Mouse (Mus musculus): ENCODE data around the gene Abat. TPM values are rescaled to one million over a fixed set of nuclear protein-coding genes. Genes with fewer than 3 reads are reported as not detected.

Gene Abat
- total RNA-seq, 2 experiments from 2014 or later, result 134 to 137 TPM

DNA sequence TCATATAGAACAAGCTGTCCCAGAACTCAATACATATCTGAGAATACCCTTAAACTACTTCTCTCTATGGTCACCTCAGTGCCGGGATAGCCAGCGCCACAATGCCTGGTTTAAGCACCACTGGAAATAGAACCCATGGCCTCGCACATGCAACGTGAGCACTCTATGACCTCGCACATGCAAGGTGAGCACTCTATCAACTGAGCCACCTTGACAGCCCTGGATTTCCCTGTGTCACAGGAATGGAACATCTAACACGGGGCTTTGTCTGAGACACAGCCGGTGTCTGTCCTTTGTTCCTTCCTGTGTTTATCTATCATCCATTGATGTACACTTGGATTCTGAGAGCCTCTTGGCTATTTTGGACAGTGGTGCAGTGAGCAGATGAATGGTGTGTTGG lies 55.7 kb downstream of the Abat start:
- TF ChIP-seq CTCF (conservative IDR thresholded peaks at IDR 0.05), result no peak
- no peak for DNase-seq (ENCODE audit: low spot score in 2 of 2)

DNA sequence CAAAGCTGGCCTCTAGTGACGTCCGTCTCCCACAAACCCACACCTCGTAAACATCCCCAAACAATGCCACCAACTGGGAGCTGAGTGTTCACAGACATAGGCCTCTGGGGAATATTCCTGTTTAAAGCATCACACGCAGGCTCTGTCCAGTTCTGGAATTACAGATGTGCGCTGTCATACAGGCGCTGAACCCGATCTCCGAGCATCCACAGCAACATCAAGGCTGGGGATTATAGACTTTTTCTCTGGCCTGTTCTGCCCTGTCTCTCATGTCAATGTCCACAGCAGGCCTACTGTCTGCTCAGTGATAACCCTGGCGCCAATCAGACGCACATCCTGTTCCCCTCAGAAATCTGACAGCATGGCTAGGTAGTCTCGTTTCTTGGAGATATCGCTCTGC lies 57.1 kb downstream of the Abat start:
- DNase-seq (ENCODE audit: low spot score in 2 of 2), result no peak
- H3K27ac ChIP-seq, result no peak overlapping the region
- TF ChIP-seq CTCF (conservative IDR thresholded peaks at IDR 0.05), result no peak
- no peak overlapping the region for H3K4me3 ChIP-seq

More for the DNA sequence above, 55.7 kb downstream of the Abat start:
- no peak overlapping the region for H3K4me3 ChIP-seq
- no peak overlapping the region for H3K27ac ChIP-seq

- no peak for TF ChIP-seq CTCF (conservative IDR thresholded peaks at IDR 0.05)
- no peak overlapping the region for H3K27ac ChIP-seq
- DNase-seq (ENCODE audit: low spot score in 2 of 2), result no peak
- no peak overlapping the region for H3K4me3 ChIP-seq
Observed at GRCm38 (mm10) chr16:8570901-8571615, 57.8 kb downstream of the Abat start.

- TF ChIP-seq CTCF (conservative IDR thresholded peaks at IDR 0.05), result no peak
Observed at GRCm38 (mm10) chr16:8573041-8573440, 59.8 kb downstream of the Abat start.

GRCm38 (mm10) chr16:8573751-8574150 lies 60.5 kb downstream of the Abat start:
- no peak overlapping the region for H3K4me3 ChIP-seq
- H3K27ac ChIP-seq, result no peak overlapping the region
- no peak for DNase-seq (ENCODE audit: low spot score in 2 of 2)
- TF ChIP-seq CTCF (conservative IDR thresholded peaks at IDR 0.05), result no peak

More at GRCm38 (mm10) chr16:8573041-8573440, 59.8 kb downstream of the Abat start:
- no peak overlapping the region for H3K27ac ChIP-seq
- no peak overlapping the region for H3K4me3 ChIP-seq
- no peak for DNase-seq (ENCODE audit: low spot score in 2 of 2)

DNA sequence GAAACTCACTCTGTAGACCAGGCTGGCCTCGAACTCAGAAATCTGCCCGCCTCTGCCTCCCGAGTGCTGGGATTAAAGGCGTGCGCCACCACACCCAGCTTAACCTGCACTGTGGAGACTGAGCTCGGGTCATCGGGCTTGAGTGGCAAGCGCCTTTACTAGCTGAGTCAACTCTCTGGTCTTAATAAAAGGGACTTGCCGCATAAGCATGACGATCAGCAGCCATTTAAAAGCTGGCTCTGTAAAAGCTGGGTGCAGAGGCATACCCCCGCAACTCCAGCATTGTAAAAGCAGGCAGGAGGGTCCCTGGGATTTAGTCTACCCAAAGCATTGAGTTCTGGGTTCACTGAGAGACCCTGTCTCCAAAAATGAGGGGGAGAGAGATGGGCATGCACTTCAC lies 61.1 kb downstream of the Abat start:
- no peak for DNase-seq (ENCODE audit: low spot score in 2 of 2)
- Histone ChIP-seq H3K4me3 (no peak overlapping the region), H3K27ac (no peak overlapping the region)
- no peak for TF ChIP-seq CTCF (conservative IDR thresholded peaks at IDR 0.05)

GRCm38 (mm10) chr16:8576111-8576510 lies 62.9 kb downstream of the Abat start:
- no peak overlapping the region for H3K27ac ChIP-seq
- H3K4me3 ChIP-seq, result no peak overlapping the region
- no peak for TF ChIP-seq CTCF (conservative IDR thresholded peaks at IDR 0.05)
- DNase-seq (ENCODE audit: low spot score in 2 of 2), result no peak

DNA sequence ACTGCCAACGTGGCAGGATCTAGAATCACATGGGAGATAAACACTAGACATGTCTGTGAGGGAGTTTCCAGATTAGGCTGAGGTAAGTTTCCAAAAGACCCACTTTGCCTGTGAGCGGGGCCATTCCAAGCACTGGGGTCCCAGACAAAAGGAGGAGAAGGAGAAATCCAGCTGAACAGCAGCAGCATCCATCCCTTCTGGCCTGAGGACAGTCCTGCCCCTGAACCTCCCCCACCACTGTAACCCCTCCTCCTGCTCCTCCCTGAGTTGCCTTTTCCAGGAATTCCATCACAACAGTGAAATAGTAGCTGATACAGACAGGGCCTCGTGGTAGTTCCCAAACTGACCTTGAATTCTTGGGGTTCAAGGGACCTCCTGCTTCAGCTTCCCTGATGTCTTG lies 63.7 kb downstream of the Abat start:
- Histone ChIP-seq H3K4me3 (no peak overlapping the region), H3K27ac (no peak overlapping the region)
- DNase-seq (ENCODE audit: low spot score in 2 of 2), result no peak
- TF ChIP-seq CTCF (conservative IDR thresholded peaks at IDR 0.05), result no peak

GRCm38 (mm10) chr16:8578326-8578725 lies 65.1 kb downstream of the Abat start:
- DNase-seq (ENCODE audit: low spot score in 2 of 2), result no peak
- Histone ChIP-seq H3K4me3 (no peak overlapping the region), H3K27ac (no peak overlapping the region)
- no peak for TF ChIP-seq CTCF (conservative IDR thresholded peaks at IDR 0.05)

- TF ChIP-seq CTCF (conservative IDR thresholded peaks at IDR 0.05), result no peak
- Histone ChIP-seq H3K4me3 (no peak overlapping the region), H3K27ac (no peak overlapping the region)
- DNase-seq (ENCODE audit: low spot score in 2 of 2), result no peak
Observed at GRCm38 (mm10) chr16:8579546-8579945, 66.3 kb downstream of the Abat start.

DNA sequence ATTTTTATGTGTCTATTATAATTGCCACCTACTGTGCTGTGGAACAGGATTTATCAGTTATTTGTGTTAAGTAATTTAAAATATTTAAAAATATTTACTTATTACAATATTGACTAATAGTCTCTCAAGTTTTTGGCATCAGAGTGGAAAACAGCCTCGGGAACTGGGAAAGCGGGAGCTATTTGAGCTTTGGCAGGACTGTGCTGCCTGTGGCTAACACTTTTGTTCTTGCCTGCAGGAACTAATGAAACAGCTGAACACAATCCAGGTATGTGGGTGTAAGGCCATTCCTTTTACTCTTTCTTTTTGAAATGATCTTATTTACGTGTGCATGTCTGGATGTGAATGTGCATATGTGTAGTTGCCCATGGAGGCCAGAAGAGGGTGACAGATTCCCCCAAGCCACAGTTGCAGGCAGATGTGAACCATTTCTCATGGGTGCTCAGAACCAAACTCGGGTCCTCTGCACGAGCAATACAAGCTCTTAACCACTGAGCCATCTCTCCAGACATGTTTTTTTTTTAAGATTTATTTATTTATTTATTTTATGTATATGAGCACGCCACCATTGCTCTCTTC lies 68.5 kb downstream of the Abat start:
- DNase-seq (ENCODE audit: low spot score in 2 of 2), result no peak
- TF ChIP-seq CTCF (conservative IDR thresholded peaks at IDR 0.05), result peak; percentile 52
- Histone ChIP-seq H3K4me3 (no peak overlapping the region), H3K27ac (no peak overlapping the region)

DNA sequence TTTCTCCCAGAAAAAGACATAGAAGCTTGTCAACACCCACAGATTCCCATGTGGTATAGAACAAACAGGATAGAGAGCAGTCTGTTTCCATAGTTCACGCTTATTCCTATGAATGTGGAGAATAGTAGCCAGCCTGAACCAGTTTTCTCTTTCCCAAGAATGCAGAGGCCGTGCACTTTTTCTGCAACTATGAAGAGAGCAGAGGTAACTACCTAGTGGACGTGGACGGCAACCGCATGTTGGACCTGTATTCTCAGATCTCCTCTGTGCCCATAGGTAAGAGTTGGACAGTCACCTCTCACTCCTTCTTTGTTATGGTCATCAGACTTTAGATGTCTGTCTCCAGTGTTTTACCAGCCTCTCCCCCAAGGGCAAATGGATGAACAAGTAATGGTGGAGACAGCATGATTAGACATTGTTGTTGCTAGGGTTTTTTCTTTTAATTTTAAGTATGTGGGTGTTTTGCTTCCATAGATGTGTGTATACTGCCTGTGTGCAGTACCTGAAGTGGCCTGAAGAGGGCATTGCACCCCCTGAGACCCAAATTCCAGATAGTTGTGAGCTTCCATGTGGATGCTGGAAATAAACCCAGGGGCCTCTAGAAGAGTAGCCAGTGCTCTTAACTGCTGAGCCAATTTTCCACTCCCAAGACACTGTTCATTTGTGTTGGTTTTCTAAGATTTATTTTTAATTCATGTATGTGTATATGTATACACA lies 69.5 kb downstream of the Abat start:
- peak; percentile 66 for TF ChIP-seq CTCF (conservative IDR thresholded peaks at IDR 0.05)
- H3K4me3 ChIP-seq, result no peak overlapping the region
- no peak for DNase-seq (ENCODE audit: low spot score in 2 of 2)
- no peak overlapping the region for H3K27ac ChIP-seq

- no peak for TF ChIP-seq CTCF (conservative IDR thresholded peaks at IDR 0.05)
- no peak for DNase-seq (ENCODE audit: low spot score in 2 of 2)
- Histone ChIP-seq H3K4me3 (no peak overlapping the region), H3K27ac (no peak overlapping the region)
Observed at GRCm38 (mm10) chr16:8584248-8584647, 71.0 kb downstream of the Abat start.
